Mouse (Mus musculus) MEL (cell line): ENCODE measurements around the gene Dlgap1.

Experiments
- CTCF ChIP-seq, 3 experiments: IDR thresholded peaks in 2 of 3; conservative IDR thresholded peaks in 1 of 3; 2 replicates each; pipeline ENCODE4 v1.5.1; 2011 to 2012; ENCODE audit warnings: low read length in 3 of 3, low read depth in 2 of 3, mild to moderate bottlenecking in 2 of 3, improper control_type of control experiment in 1 of 3, inconsistent platforms in 1 of 3, mixed read lengths in 1 of 3, moderate library complexity in 1 of 3; ENCODE audit not compliant: control insufficient read depth in 1 of 3, insufficient read depth in 1 of 3, poor library complexity in 1 of 3, severe bottlenecking in 1 of 3
- E2F4 ChIP-seq: IDR thresholded peaks from 2 replicates; pipeline ENCODE4 v1.6.1; 2011; ENCODE audit warnings: low read depth, low read length, improper control_type of control experiment, borderline replicate concordance
- MAZ ChIP-seq: IDR thresholded peaks from 2 replicates; pipeline ENCODE4 v1.6.1; 2012; ENCODE audit warnings: low read depth, mild to moderate bottlenecking, inconsistent platforms, low read length, improper control_type of control experiment
- POLR2AphosphoS5 ChIP-seq: IDR thresholded peaks from 2 replicates; pipeline ENCODE4 v1.6.1; 2012; ENCODE audit warnings: low read depth, borderline replicate concordance, mild to moderate bottlenecking, inconsistent platforms, low read length, moderate library complexity, mixed read lengths
- RAD21 ChIP-seq: IDR thresholded peaks from 2 replicates; pipeline ENCODE4 v1.6.1; 2011; ENCODE audit warnings: mild to moderate bottlenecking, low read depth, low read length, improper control_type of control experiment
- ZC3H11A ChIP-seq: IDR thresholded peaks from 2 replicates; pipeline ENCODE4 v1.6.1; 2012; ENCODE audit warnings: low read depth, mild to moderate bottlenecking, inconsistent platforms, low read length, improper control_type of control experiment

GRCm38 (mm10) chr17:70794722-70795121, 825.8 kb downstream of the Dlgap1 start:
- no peak for TF ChIP-seq MAZ
- no peak for TF ChIP-seq E2F4
- no peak for TF ChIP-seq CTCF (IDR thresholded peaks at IDR 0.05 in 2 of 3, conservative IDR thresholded peaks at IDR 0.05 in 1 of 3; ENCODE audit: control insufficient read depth in 1 of 3, insufficient read depth in 1 of 3, low read depth in 2 of 3, low read length in 3 of 3, poor library complexity in 1 of 3, severe bottlenecking in 1 of 3)
- no peak for TF ChIP-seq ZC3H11A
- no peak for TF ChIP-seq RAD21
- TF ChIP-seq POLR2AphosphoS5, result no peak
